Mouse (Mus musculus) cortical plate, adult 2 months (tissue): ENCODE data around the gene Mpp2. TPM values are rescaled to one million over a fixed set of nuclear protein-coding genes. Genes with fewer than 3 reads are reported as not detected.

ENCODE experiments used
- H3K27ac ChIP-seq: fragments of 200-500 bp; 2 replicates; pipeline ENCODE4 v1.5.1; 2012; ENCODE audit warnings: low read length, control low read depth, inconsistent platforms; ENCODE audit not compliant: insufficient read depth
- H3K4me1 ChIP-seq: fragments of 200-500 bp; 2 replicates; pipeline ENCODE4 v1.6.1; 2011; ENCODE audit warnings: low read length; ENCODE audit not compliant: control insufficient read depth, insufficient read depth
- H3K4me3 ChIP-seq: fragments of 200-500 bp; 2 replicates; pipeline ENCODE4 v1.5.1; 2011; ENCODE audit warnings: mild to moderate bottlenecking, low read length, control low read depth; ENCODE audit not compliant: insufficient read depth
- CTCF ChIP-seq: fragments of 200-500 bp; IDR thresholded peaks from 2 replicates; pipeline ENCODE4 v1.5.1; 2011; ENCODE audit warnings: mild to moderate bottlenecking, control low read depth, low read length; ENCODE audit not compliant: insufficient read depth; ENCODE audit errors: extremely low read depth
- POLR2A ChIP-seq: fragments of 200-500 bp; IDR thresholded peaks from 2 replicates; pipeline ENCODE4 v1.6.1; 2011; ENCODE audit warnings: mild to moderate bottlenecking, low read length, control low read depth; ENCODE audit not compliant: insufficient read depth; ENCODE audit errors: extremely low read depth
- polyA plus RNA-seq: library from polyadenylated mRNA; depleted of rRNA; stranded (reverse); fragments of >200 nt; gene quantifications from 2 replicates; pipeline ENCODE4 v1.2.3, GENCODE M21; 2012

Mpp2 gene
- polyA plus RNA-seq, 1 experiment, result 128 TPM

DNA sequence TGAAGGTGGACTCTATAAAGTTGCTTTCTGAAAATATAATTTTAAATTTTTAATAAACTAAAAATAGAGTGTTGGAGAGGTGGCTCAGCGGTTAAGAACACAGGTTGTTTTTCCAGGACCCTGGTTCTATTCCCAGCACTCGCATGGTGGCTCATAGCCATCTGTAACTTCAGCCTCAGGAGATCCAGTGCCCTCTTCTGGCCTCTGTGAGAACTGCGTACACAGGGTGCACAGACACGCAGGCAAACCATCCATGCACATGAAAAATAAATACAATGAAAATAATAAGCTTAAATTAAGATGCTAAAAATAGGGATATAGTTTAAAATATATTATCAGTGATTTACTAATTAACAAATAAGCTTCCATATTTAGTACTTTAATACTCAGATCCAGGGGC lies 47.7 kb downstream of the Mpp2 start:
- Histone ChIP-seq H3K27ac (no peak overlapping the region), H3K4me3 (no peak overlapping the region), H3K4me1 (no peaks in the 10 kb centered on the region)
- TF ChIP-seq CTCF (no peak), POLR2A (no peak)

DNA sequence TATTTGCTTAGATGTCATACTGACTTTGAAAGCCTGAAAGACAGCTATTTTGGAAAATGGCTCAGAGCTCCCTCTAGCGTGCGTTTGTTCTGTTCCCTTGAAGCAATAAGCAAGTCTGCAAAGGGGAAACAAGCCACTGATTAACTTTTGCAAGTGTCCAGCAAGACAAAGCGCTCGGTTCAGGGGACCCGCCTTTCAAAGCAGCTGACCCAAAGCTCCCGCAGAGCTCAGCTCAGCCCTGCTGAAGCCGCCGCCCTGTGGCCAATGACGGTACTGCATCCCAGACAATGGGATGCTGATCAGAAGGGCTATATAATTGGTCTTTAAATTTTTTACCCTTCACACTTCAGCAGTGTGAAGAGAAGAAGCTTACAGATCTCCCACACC lies 48.2 kb downstream of the Mpp2 start:
- peak; percentile 74 for TF ChIP-seq CTCF
- no peak for TF ChIP-seq POLR2A
- H3K27ac ChIP-seq, result no peak overlapping the region
- no peak overlapping the region for H3K4me3 ChIP-seq
- no peaks in the 10 kb centered on the region for H3K4me1 ChIP-seq

DNA sequence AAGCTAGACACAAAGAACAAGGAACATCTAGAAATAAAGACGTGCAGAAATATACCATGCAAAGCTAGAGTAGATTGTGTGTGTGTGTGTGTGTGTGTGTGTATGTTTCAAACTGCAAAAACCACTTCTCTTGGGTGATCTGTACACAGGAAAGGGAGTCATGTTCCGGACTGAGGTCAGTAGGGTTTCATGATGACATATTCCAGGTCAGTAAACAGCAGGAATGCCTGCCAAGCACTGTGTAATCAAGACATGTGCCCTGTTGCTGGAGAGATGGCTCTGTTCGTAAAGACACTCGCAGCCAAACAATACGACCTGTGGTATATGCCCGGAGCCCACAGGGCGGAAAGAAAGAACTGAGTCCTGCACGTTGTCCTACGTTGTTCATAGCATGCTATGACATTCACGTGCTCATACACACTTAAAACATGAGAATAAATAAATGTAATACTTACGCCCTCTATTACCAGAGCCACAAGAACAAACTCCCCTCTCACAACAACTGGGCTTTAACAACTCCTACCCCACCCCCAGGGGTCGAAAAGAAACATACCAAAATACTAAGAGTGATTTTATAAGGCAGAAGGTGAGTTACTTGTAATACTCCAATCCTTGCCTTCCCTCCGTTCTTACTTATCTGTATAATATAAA lies 48.7 kb downstream of the Mpp2 start:
- Histone ChIP-seq H3K4me1 (no peaks in the 10 kb centered on the region), H3K27ac (no peak overlapping the region), H3K4me3 (no peak overlapping the region)
- no peak for TF ChIP-seq CTCF
- no peak for TF ChIP-seq POLR2A

DNA sequence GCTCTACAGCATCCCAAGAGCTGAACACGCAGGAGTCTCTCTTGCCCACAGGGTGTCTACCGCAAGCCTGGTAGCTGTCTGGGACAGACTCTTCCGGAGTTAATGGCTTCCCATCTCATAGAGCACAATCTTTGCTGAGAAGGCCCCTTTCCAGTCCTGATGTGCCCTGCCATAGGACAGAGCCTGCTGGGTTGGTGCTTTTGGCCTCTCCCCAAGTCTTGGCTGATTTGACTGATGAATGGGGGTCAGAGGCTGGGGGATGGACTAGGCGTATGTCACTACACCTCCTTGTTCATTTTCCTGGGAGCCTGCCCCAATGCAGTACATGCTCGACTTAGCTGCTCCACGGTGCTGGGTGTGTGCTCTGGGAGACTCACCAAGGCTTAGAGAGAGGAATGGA lies 50.5 kb downstream of the Mpp2 start:
- Histone ChIP-seq H3K4me3 (no peak overlapping the region), H3K4me1 (no peaks in the 10 kb centered on the region), H3K27ac (no peak overlapping the region)
- no peak for TF ChIP-seq POLR2A
- no peak for TF ChIP-seq CTCF

DNA sequence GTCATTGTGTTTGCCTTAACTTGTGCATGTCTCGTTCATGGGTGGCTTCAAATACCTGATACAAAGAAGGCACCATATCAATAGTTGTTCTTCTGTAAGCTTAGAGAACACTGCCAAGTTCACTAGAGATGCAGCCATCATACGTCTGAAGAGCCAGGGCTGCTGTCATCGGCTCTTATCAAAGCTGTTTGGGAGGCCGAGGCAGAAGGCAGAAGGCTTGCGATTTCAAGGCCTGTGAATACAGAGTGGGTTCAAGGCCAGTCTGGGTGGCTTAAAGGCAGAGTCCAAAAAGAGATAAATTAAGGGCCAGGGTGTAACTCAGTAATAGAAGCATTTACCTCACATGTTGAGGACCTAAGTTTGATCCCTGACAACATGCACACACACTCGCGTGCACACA lies 52.0 kb downstream of the Mpp2 start:
- H3K4me3 ChIP-seq, result no peak overlapping the region
- TF ChIP-seq POLR2A (no peak), CTCF (no peak)

DNA sequence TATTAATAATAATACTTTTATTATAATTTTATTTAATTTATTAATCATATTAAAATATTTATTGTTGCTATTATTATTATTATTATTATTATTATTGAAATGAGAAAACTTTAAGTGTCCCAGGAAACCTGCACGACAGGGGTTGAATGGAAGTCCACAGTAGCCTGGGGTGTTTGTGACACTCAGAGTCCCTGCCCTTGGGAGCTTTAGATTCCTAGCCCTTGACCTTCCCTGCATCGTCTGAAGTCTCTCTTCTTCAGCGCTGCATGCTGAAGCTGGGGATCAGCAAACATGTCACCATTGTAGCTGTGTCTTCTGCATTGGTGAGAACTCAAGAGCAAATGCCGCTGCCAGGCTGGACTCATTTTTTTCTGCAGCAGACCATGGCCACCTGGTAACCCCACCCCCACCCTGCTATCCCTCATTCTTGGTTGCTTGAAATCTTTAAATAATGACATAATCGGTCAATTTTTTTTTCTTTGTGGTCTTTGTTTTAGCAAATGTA lies 52.8 kb downstream of the Mpp2 start:
- Histone ChIP-seq H3K4me1 (no peaks in the 10 kb centered on the region), H3K4me3 (no peak overlapping the region), H3K27ac (no peak overlapping the region)
- TF ChIP-seq POLR2A (no peak), CTCF (no peak)

More for the DNA sequence above, 52.0 kb downstream of the Mpp2 start:
- no peaks in the 10 kb centered on the region for H3K4me1 ChIP-seq
- no peak overlapping the region for H3K27ac ChIP-seq

DNA sequence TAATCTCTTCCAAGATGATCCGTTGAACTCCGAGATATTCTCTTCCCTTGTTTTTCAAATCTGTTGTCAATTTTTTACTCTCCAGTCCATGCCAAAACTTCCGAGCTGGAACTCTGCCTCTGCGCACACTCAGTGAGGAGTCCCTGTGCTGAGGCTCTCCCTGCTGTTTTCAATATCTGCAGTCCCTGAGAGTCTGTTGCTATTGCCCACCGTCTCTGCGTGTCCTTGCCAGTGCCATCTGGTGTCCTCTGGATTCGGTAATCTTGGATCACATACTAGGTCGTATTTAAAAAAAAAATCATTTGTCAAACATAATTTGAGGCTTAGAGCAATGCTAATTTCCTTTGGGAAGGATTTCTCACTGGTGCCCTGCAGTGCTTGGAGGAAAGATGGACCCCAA lies 53.4 kb downstream of the Mpp2 start:
- TF ChIP-seq POLR2A (no peak), CTCF (no peak)
- Histone ChIP-seq H3K4me1 (no peaks in the 10 kb centered on the region), H3K27ac (no peak overlapping the region), H3K4me3 (no peak overlapping the region)

DNA sequence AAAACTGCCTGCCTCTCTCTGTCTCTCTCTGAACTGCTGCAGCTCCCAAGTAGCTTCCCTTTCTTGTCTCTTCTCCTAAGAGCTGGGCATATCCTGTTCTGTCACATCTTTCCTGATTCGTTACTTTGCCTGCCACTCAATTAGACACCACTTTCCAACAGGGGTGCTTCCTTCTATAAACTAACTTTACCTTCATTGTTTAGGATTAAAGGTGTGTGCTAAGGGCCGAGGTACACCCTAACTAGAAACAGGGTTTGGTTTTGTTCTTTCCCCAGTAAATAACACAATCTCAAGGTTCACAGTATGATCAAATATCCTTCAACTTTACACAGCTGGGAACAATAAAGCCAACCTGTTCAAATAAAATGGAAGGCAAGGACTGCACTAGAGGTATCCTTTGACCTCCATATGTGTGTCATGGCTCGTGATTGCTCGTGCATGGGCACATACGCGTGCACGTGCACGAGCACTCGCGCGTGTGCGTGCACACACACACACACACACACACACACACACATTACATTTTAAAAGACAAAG lies 55.2 kb downstream of the Mpp2 start:
- TF ChIP-seq CTCF (no peak), POLR2A (no peak)
- no peak overlapping the region for H3K27ac ChIP-seq

DNA sequence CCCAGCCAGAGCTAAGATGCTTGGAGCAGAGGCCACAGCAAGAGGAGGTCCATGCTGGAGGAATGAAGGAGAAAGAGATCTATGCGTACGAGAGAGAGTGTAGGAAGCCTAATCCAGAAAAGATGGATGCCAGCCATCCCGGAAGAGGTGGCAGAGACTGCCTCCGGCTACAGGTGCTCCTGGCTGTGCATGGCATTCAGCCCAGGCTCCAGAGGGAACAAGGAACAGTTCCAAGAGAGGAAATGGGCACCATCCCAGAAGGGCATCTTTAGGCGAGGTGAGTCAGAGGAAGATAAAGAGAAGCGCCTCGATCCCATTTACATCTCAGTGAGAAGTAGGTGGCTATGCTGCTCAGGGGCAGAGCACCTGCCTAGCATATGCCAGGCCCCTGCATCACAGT lies 57.2 kb downstream of the Mpp2 start:
- Histone ChIP-seq H3K4me1 (peaks cover 2% of the 10 kb centered on the region; the same call in 1 of the 2 replicates), H3K4me3 (no peak overlapping the region), H3K27ac (no peak overlapping the region)
- TF ChIP-seq POLR2A (no peak), CTCF (no peak)

More for the DNA sequence above, 55.2 kb downstream of the Mpp2 start:
- H3K4me3 ChIP-seq, result no peak overlapping the region
- no peaks in the 10 kb centered on the region for H3K4me1 ChIP-seq

DNA sequence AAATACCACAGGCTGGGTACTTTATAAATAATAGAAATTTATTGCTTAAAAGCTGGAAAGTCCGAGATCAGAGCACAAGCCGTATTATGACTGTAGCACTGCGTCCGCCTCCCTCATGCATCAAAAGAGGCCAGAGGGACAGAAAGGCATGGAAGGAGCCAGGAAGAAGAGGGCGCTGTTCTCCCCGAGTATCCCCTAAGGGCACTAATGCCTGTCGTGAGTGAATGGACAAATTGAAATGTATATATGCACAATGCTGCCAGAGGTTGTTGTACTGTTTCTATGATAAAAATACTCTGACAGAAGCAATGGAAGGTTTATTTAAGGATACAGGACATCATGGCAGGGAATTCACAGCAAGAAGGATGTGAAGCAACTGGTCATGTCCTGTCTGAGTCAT lies 58.3 kb downstream of the Mpp2 start:
- Histone ChIP-seq H3K4me3 (no peak overlapping the region), H3K27ac (no peak overlapping the region), H3K4me1 (peaks cover 3% of the 10 kb centered on the region; the same call in 1 of the 2 replicates)
- no peak for TF ChIP-seq POLR2A
- no peak for TF ChIP-seq CTCF

DNA sequence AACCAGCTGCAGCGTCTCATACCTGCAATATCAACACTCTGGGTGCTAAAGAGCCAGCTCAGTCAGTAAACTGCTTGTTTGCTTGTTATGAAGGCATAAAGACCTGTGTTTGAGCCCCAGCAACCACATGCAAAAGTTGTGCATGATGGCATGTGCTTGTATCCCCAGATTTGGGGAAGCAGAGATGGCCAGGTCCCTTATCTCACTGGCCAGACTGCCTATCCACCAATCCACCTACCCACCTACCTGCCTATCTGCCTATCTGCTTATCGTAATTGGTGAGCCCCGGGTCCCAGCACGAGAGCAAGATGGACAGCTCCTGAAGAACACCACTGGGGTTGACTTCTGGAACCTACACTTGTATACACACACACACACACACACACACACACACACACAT lies 59.0 kb downstream of the Mpp2 start:
- no peak overlapping the region for H3K27ac ChIP-seq
- H3K4me3 ChIP-seq, result no peak overlapping the region
- no peak for TF ChIP-seq CTCF
- TF ChIP-seq POLR2A, result no peak
- H3K4me1 ChIP-seq, result peaks cover 8% of the 10 kb centered on the region
